Mouse (Mus musculus) embryonic facial prominence, embryonic 15.5 days (tissue): Measurements from ENCODE around the gene Lamb3. TPM values are rescaled to one million over a fixed set of nuclear protein-coding genes. Genes with fewer than 3 reads are reported as not detected.

Experiments used
- ATAC-seq: fragments of 200-750 bp; cut with Nextera tagmentation; 2 replicates; pipeline ENCODE4 v1.8.0; 2017; ENCODE audit warnings: low read depth, moderate TSS enrichment; ENCODE audit not compliant: insufficient number of reproducible peaks, low FRiP score, low TSS enrichment
- H3K27ac ChIP-seq: fragments of 300-500 bp; sonication (generic); replicated peaks from 2 replicates; pipeline ENCODE4 v1.5.1; 2015; ENCODE audit warnings: mild to moderate bottlenecking, inconsistent platforms
- H3K27me3 ChIP-seq: fragments of 300-500 bp; sonication (generic); 2 replicates; pipeline ENCODE4 v1.6.1; 2015; ENCODE audit warnings: inconsistent platforms
- H3K36me3 ChIP-seq: fragments of 300-500 bp; sonication (generic); 2 replicates; pipeline ENCODE4 v1.6.1; 2015; ENCODE audit warnings: mild to moderate bottlenecking, inconsistent platforms
- H3K4me1 ChIP-seq: fragments of 300-500 bp; sonication (generic); 2 replicates; pipeline ENCODE4 v1.6.1; 2015; ENCODE audit warnings: inconsistent platforms
- H3K4me2 ChIP-seq: fragments of 300-500 bp; sonication (generic); replicated peaks from 2 replicates; pipeline ENCODE4 v1.6.1; 2015; ENCODE audit warnings: mild to moderate bottlenecking, inconsistent platforms
- H3K4me3 ChIP-seq: fragments of 300-500 bp; sonication (generic); replicated peaks from 2 replicates; pipeline ENCODE4 v1.5.1; 2015; ENCODE audit warnings: mild to moderate bottlenecking, inconsistent platforms
- H3K9ac ChIP-seq: fragments of 300-500 bp; sonication (generic); 2 replicates; pipeline ENCODE4 v1.6.1; 2015; ENCODE audit warnings: inconsistent platforms
- H3K9me3 ChIP-seq: fragments of 300-500 bp; sonication (generic); replicated peaks from 2 replicates; pipeline ENCODE4 v1.6.1; 2016; ENCODE audit warnings: inconsistent platforms
- WGBS: fragments of 180-500 bp; shearing (Covaris S2); methylation state at CpG from one replicate; pipeline ENCODE4 v1.1.7; 2015; 5-methylcytosine and 5-hydroxymethylcytosine counted together
- polyA plus RNA-seq: library from polyadenylated mRNA; unstranded; fragments of >200 nt; fragmentation: Nextera tagmentation; extraction: Ambion mirVana; gene quantifications from 2 replicates; pipeline ENCODE4 v1.2.1, GENCODE M21; 2015

The Lamb3 gene
- polyA plus RNA-seq, 1 experiment from 2014 or later, result 17.9 TPM

GRCm38 (mm10) chr1:193348261-193348962 lies 140.9 kb downstream of the Lamb3 start:
- no peak overlapping the region for H3K4me2 ChIP-seq
- H3K9me3 ChIP-seq, result no peaks in the 10 kb centered on the region
- no peaks in the 10 kb centered on the region for H3K27me3 ChIP-seq
- H3K4me3 ChIP-seq, result no peak overlapping the region
- no peak overlapping the region for H3K9ac ChIP-seq
- no peaks in the 10 kb centered on the region for H3K4me1 ChIP-seq
- H3K27ac ChIP-seq, result no peak overlapping the region
- 75% methylated on average over 9 of the region's 9 CpGs for whole genome bisulfite sequencing
- peaks cover 17% of the 10 kb centered on the region for H3K36me3 ChIP-seq
- ATAC-seq, result no peak

GRCm38 (mm10) chr1:193349702-193350545 lies 142.4 kb downstream of the Lamb3 start:
- Histone ChIP-seq H3K4me2 (no peak overlapping the region), H3K4me3 (no peak overlapping the region), H3K27me3 (no peaks in the 10 kb centered on the region), H3K27ac (no peak overlapping the region), H3K9me3 (no peaks in the 10 kb centered on the region), H3K4me1 (no peaks in the 10 kb centered on the region), H3K9ac (no peak overlapping the region), H3K36me3 (peaks cover 17% of the 10 kb centered on the region)
- 80% methylated on average over 10 of the region's 10 CpGs for WGBS
- no peak for ATAC-seq

DNA sequence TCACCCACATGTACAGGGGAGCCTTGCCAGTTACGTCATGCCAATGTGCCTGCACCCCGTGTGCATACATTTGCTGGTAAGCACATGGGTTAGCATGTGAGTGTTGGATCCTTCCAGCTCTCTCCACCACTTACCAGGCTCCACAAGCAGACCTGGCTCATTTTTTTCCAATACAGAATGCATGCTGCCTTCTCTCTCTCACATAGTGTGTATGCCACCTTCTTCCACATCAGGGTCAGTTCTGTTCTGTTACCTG lies 143.0 kb downstream of the Lamb3 start:
- ATAC-seq, result no peak
- Histone ChIP-seq H3K36me3 (peaks cover 20% of the 10 kb centered on the region), H3K9me3 (no peaks in the 10 kb centered on the region), H3K4me1 (no peaks in the 10 kb centered on the region), H3K9ac (no peak overlapping the region), H3K27ac (no peak overlapping the region), H3K4me2 (no peak overlapping the region), H3K4me3 (no peak overlapping the region), H3K27me3 (no peaks in the 10 kb centered on the region)
- 83% methylated on average over 2 of the region's 2 CpGs for WGBS

- H3K4me3 ChIP-seq, result no peak overlapping the region
Measured at GRCm38 (mm10) chr1:193351583-193351982, 144.1 kb downstream of the Lamb3 start.

DNA sequence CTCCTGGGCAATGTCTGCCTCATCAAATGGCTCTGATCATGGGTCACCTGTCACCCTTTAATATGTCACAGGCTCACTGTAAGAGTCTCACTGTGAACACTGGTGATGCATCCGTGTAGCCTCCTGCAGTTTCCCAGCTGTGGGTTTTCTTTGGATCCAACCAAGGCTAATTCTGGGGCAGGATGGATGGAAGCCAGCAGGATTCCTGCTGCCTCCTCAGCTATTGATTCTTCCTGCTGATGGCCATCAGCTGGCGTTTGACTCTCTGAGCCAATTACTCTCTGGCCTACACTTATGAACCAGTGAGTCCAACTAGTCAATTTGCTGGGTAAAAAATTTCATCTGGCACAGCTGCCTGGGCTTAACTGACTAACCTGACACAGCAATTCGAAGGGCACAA lies 151.7 kb downstream of the Lamb3 start:
- no peak overlapping the region for H3K9ac ChIP-seq
- H3K4me3 ChIP-seq, result no peak overlapping the region
- peaks cover 14% of the 10 kb centered on the region; the same call in 1 of the 2 replicates for H3K36me3 ChIP-seq
- H3K9me3 ChIP-seq, result no peaks in the 10 kb centered on the region
- H3K4me2 ChIP-seq, result no peak overlapping the region
- no peak overlapping the region for H3K27ac ChIP-seq
- no peaks in the 10 kb centered on the region for H3K27me3 ChIP-seq
- WGBS, result 78% methylated on average over 3 of the region's 3 CpGs
- H3K4me1 ChIP-seq, result no peaks in the 10 kb centered on the region
- ATAC-seq, result no peak

More at GRCm38 (mm10) chr1:193351583-193351982, 144.1 kb downstream of the Lamb3 start:
- Histone ChIP-seq H3K27me3 (no peaks in the 10 kb centered on the region), H3K9ac (no peak overlapping the region), H3K9me3 (no peaks in the 10 kb centered on the region), H3K36me3 (peaks cover 20% of the 10 kb centered on the region), H3K4me2 (no peak overlapping the region), H3K4me1 (no peaks in the 10 kb centered on the region), H3K27ac (no peak overlapping the region)
- ATAC-seq, result no peak
- 75% methylated on average over 3 of the region's 3 CpGs for WGBS

- 58% methylated on average over 6 of the region's 6 CpGs for WGBS
- Histone ChIP-seq H3K4me1 (no peaks in the 10 kb centered on the region), H3K9ac (no peak overlapping the region), H3K4me3 (no peak overlapping the region), H3K9me3 (no peaks in the 10 kb centered on the region), H3K4me2 (no peak overlapping the region), H3K36me3 (peaks cover 7% of the 10 kb centered on the region; the same call in 1 of the 2 replicates), H3K27me3 (no peaks in the 10 kb centered on the region), H3K27ac (no peak overlapping the region)
- ATAC-seq, result no peak
Measured at GRCm38 (mm10) chr1:193361181-193361580, 153.7 kb downstream of the Lamb3 start.

GRCm38 (mm10) chr1:193362078-193362477 lies 154.6 kb downstream of the Lamb3 start:
- WGBS, result 78% methylated on average over 7 of the region's 7 CpGs
- H3K4me3 ChIP-seq, result no peak overlapping the region
- H3K9ac ChIP-seq, result no peak overlapping the region
- ATAC-seq, result no peak
- H3K4me1 ChIP-seq, result no peaks in the 10 kb centered on the region
- H3K27me3 ChIP-seq, result no peaks in the 10 kb centered on the region
- H3K9me3 ChIP-seq, result no peaks in the 10 kb centered on the region
- no peak overlapping the region for H3K4me2 ChIP-seq
- H3K36me3 ChIP-seq, result 0 out of 2 replicates have a peak, but pooled peaks cover 4% of the 10 kb centered on the region
- H3K27ac ChIP-seq, result no peak overlapping the region

- no peak overlapping the region for H3K4me2 ChIP-seq
- H3K4me1 ChIP-seq, result peaks cover 13% of the 10 kb centered on the region
- ATAC-seq, result no peak
- no peaks in the 10 kb centered on the region for H3K9me3 ChIP-seq
- no peak overlapping the region for H3K9ac ChIP-seq
- no peak overlapping the region for H3K4me3 ChIP-seq
- H3K27me3 ChIP-seq, result no peaks in the 10 kb centered on the region
- H3K27ac ChIP-seq, result no peak overlapping the region
- WGBS, result 63% methylated on average over 5 of the region's 5 CpGs
- H3K36me3 ChIP-seq, result 0 out of 2 replicates have a peak, but pooled peaks cover 3% of the 10 kb centered on the region
Measured at GRCm38 (mm10) chr1:193363801-193364231, 156.3 kb downstream of the Lamb3 start.

GRCm38 (mm10) chr1:193368055-193368454 lies 160.6 kb downstream of the Lamb3 start:
- Histone ChIP-seq H3K4me2 (peak overlapping the region; percentile 10; the same call in 1 of the 2 replicates), H3K27ac (no peak overlapping the region), H3K36me3 (no peaks in the 10 kb centered on the region), H3K9me3 (no peaks in the 10 kb centered on the region), H3K4me1 (peaks cover 31% of the 10 kb centered on the region), H3K27me3 (no peaks in the 10 kb centered on the region), H3K9ac (no peak overlapping the region), H3K4me3 (no peak overlapping the region; the same call in 1 of the 2 replicates)
- 29% methylated on average over 10 of the region's 10 CpGs for WGBS
- peak; percentile 21; the same call in 1 of the 2 replicates for ATAC-seq

GRCm38 (mm10) chr1:193369091-193369490 lies 161.6 kb downstream of the Lamb3 start:
- 34% methylated on average over 8 of the region's 8 CpGs for WGBS
- Histone ChIP-seq H3K9ac (peak overlapping the region; percentile 34; the same call in 1 of the 2 replicates), H3K27ac (no peak overlapping the region), H3K4me2 (peak overlapping the region; percentile 54), H3K27me3 (no peaks in the 10 kb centered on the region), H3K4me1 (peaks cover 31% of the 10 kb centered on the region), H3K9me3 (no peaks in the 10 kb centered on the region), H3K36me3 (no peaks in the 10 kb centered on the region), H3K4me3 (peak overlapping the region; percentile 49)
- ATAC-seq, result no peak

- no peaks in the 10 kb centered on the region for H3K27me3 ChIP-seq
- 2% methylated on average over 2 of the region's 2 CpGs for WGBS
- peak within 1 kb of the TSS; percentile 49 for H3K4me3 ChIP-seq
- ATAC-seq, result peak; percentile 80
- peak within 1 kb of the TSS; percentile 54 for H3K4me2 ChIP-seq
- no peaks in the 10 kb centered on the region for H3K9me3 ChIP-seq
- peaks cover 31% of the 10 kb centered on the region for H3K4me1 ChIP-seq
- H3K36me3 ChIP-seq, result no peaks in the 10 kb centered on the region
- H3K27ac ChIP-seq, result 0 out of 2 replicates have a peak within 1 kb of the TSS, but pooled peaks have one; percentile 7
- peak within 1 kb of the TSS; percentile 34 for H3K9ac ChIP-seq
Measured at GRCm38 (mm10) chr1:193370096-193370495, 162.6 kb downstream of the Lamb3 start, which contains the start of gene Camk1g. Camk1g (minus strand) TSS chr1:193370298.
